Mouse (Mus musculus) telencephalon, adult 2 months (tissue): ENCODE measurements around the gene Ugt1a6b.

ENCODE experiments used
- DNase-seq: peaks from one replicate; pipeline ENCODE4 v3.0.0-alpha.2; 2011; ENCODE audit warnings: low read depth, low spot score

The Ugt1a6b gene

GRCm38 (mm10) chr1:88261706-88262105, 158.7 kb downstream of the Ugt1a6b start:
- no peak for DNase-seq

GRCm38 (mm10) chr1:88262255-88262654, 159.2 kb downstream of the Ugt1a6b start:
- DNase-seq, result peak; percentile 26

- DNase-seq, result no peak
Measured at GRCm38 (mm10) chr1:88262961-88263360, 159.9 kb downstream of the Ugt1a6b start.

- DNase-seq, result no peak
Measured at GRCm38 (mm10) chr1:88263778-88264177, 160.7 kb downstream of the Ugt1a6b start.

- DNase-seq, result no peak
Measured at GRCm38 (mm10) chr1:88264237-88264868, 161.3 kb downstream of the Ugt1a6b start.

GRCm38 (mm10) chr1:88264869-88265240, 161.8 kb downstream of the Ugt1a6b start:
- DNase-seq, result no peak

GRCm38 (mm10) chr1:88266123-88266522, 163.1 kb downstream of the Ugt1a6b start:
- DNase-seq, result no peak

GRCm38 (mm10) chr1:88267489-88267888, 164.4 kb downstream of the Ugt1a6b start:
- DNase-seq, result no peak

- DNase-seq, result no peak
Measured at GRCm38 (mm10) chr1:88268070-88268469, 165.0 kb downstream of the Ugt1a6b start.
